24 mouse cellular contexts compared by ENCODE assay signal in genomic region chr8:3603439-3603838, GRCm38 (mm10). TPM values are rescaled to one million over a fixed set of nuclear protein-coding genes. Genes with fewer than 3 reads are reported as not detected.
A peak's percentile ranks its signal among the peaks of the same experiment; 100 is the strongest.
DNase-seq lines count a peak whose midpoint lies in the region; ATAC-seq and TF ChIP-seq lines count a peak whose summit lies in the region.
"Had no signal": no experiment of that assay in that cellular context is flagged by ENCODE, and none has a peak within 500 bp of the region (broad histone marks: within the 10 kb centered on the region; RNA-seq: fewer than 3 reads in every experiment).

No protein-coding gene starts in this region.

- TF ChIP-seq CTCF in intestine, postnatal 0 days (IDR thresholded peaks at IDR 0.05; ENCODE audit: low read depth): no peak
- TF ChIP-seq CTCF in testis, adult 2 months (IDR thresholded peaks at IDR 0.05; ENCODE audit: control insufficient read depth, insufficient read depth, insufficient replicate concordance, low read depth, low read length): no peak

- 0 out of 2 replicates have a peak, but pooled peaks cover 2% of the 10 kb centered on the region for H3K4me1 ChIP-seq in heart, embryonic 10.5 days
- peaks cover 5% of the 10 kb centered on the region; the same call in 1 of the 2 replicates for H3K4me1 ChIP-seq in intestine, embryonic 15.5 days (replicated peaks)
- no peaks in the 10 kb centered on the region for H3K4me1 ChIP-seq in intestine, postnatal 0 days (replicated peaks; ENCODE audit: control insufficient read depth, insufficient read depth, low read length)
- no peaks in the 10 kb centered on the region for H3K4me1 ChIP-seq in testis, adult 2 months (ENCODE audit: control insufficient read depth, insufficient read depth, low read length)

- H3K27ac ChIP-seq in heart, embryonic 10.5 days: no peak overlapping the region
- no peak overlapping the region for H3K27ac ChIP-seq in intestine, embryonic 15.5 days
- no peak overlapping the region for H3K27ac ChIP-seq in intestine, postnatal 0 days (ENCODE audit: low read depth, low read length)
- no peak overlapping the region for H3K27ac ChIP-seq in testis, adult 2 months (ENCODE audit: control insufficient read depth, insufficient read depth, low read depth, low read length)

- H3K4me3 ChIP-seq in heart, embryonic 10.5 days: no peak overlapping the region
- no peak overlapping the region for H3K4me3 ChIP-seq in intestine, embryonic 15.5 days (replicated peaks)
- no peak overlapping the region for H3K4me3 ChIP-seq in intestine, postnatal 0 days (ENCODE audit: low read depth, low read length)
- peak overlapping the region; percentile 14; the same call in 1 of the 2 replicates for H3K4me3 ChIP-seq in testis, adult 2 months (ENCODE audit: control insufficient read depth, low read depth, low read length)
- H3K4me3 ChIP-seq in myocyte: no peak overlapping the region

- H3K27me3 ChIP-seq in heart, embryonic 10.5 days (ENCODE audit: insufficient read depth, poor library complexity, severe bottlenecking): no peaks in the 10 kb centered on the region
- no peaks in the 10 kb centered on the region for H3K27me3 ChIP-seq in intestine, embryonic 15.5 days (replicated peaks)
- H3K27me3 ChIP-seq in intestine, postnatal 0 days (replicated peaks; ENCODE audit: control insufficient read depth, insufficient read depth, low read length): no peaks in the 10 kb centered on the region
- no peaks in the 10 kb centered on the region for H3K27me3 ChIP-seq in testis, adult 2 months (ENCODE audit: control insufficient read depth, insufficient read depth, low read length)
- no peaks in the 10 kb centered on the region for H3K27me3 ChIP-seq in myocyte (ENCODE audit: control insufficient read depth, insufficient read depth, insufficient read length)
- H3K27me3 ChIP-seq: CH12.LX, Patski had no signal

- H3ac ChIP-seq in myocyte (ENCODE audit: control insufficient read depth, insufficient read length): no peak overlapping the region

- H3K9me3 ChIP-seq in heart, embryonic 10.5 days: no peaks in the 10 kb centered on the region
- H3K9me3 ChIP-seq in intestine, embryonic 15.5 days: no peaks in the 10 kb centered on the region
- H3K9me3 ChIP-seq in intestine, postnatal 0 days (ENCODE audit: control insufficient read depth): no peaks in the 10 kb centered on the region
- H3K9me3 ChIP-seq: G1E had no signal

- H3K79me2 ChIP-seq in myocyte (ENCODE audit: control insufficient read depth, insufficient read depth): no peaks in the 10 kb centered on the region

- DNase-seq in heart, embryonic 10.5 days (ENCODE audit: low spot score): peak; percentile 73
- DNase-seq in heart, postnatal 4 days: no peak
- no peak for DNase-seq in testis, postnatal 14 days (ENCODE audit: low spot score)
- DNase-seq in urinary bladder, postnatal 4 days (ENCODE audit: low spot score in 2 of 2): no peak
- DNase-seq: adrenal gland, adult 2 months; adrenal gland, adult 8-10 months; adrenal gland, postnatal 10 days; adrenal gland, postnatal 14 days; adrenal gland, postnatal 25 days; adrenal gland, postnatal 36 days; B cell, adult 2 months; cerebellum, adult 11 months; cerebellum, adult 11-12 months had no signal

- peaks cover 16% of the 10 kb centered on the region for H3K36me3 ChIP-seq in heart, embryonic 10.5 days
- peaks cover 14% of the 10 kb centered on the region for H3K36me3 ChIP-seq in intestine, embryonic 15.5 days
- peaks cover 80% of the 10 kb centered on the region for H3K36me3 ChIP-seq in intestine, postnatal 0 days (ENCODE audit: control insufficient read depth, insufficient read depth)
- no peaks in the 10 kb centered on the region for H3K36me3 ChIP-seq in testis, adult 2 months (ENCODE audit: control insufficient read depth, insufficient read depth, low read length)
- no peaks in the 10 kb centered on the region for H3K36me3 ChIP-seq in myocyte (ENCODE audit: control insufficient read depth, insufficient read depth)

- H3K4me2 ChIP-seq in intestine, embryonic 15.5 days (replicated peaks): no peak overlapping the region
- H3K4me2 ChIP-seq in intestine, postnatal 0 days (replicated peaks; ENCODE audit: low read depth): no peak overlapping the region
- no peak overlapping the region for H3K4me2 ChIP-seq in myocyte (ENCODE audit: low read depth)

- no peak for TF ChIP-seq POLR2A in testis, adult 2 months (IDR thresholded peaks at IDR 0.05; ENCODE audit: control insufficient read depth, low read depth, low read length)
- no peak for TF ChIP-seq POLR2A in myocyte (IDR thresholded peaks at IDR 0.05; ENCODE audit: insufficient read length, low read depth)

- 66% methylated on average over 13 of the region's 13 CpGs for WGBS in heart, embryonic 10.5 days
- WGBS in intestine, embryonic 15.5 days: 69% methylated on average over 13 of the region's 13 CpGs
- 67% methylated on average over 13 of the region's 13 CpGs for WGBS in intestine, postnatal 0 days

- no peak overlapping the region for H3K9ac ChIP-seq in intestine, embryonic 15.5 days
- no peak overlapping the region for H3K9ac ChIP-seq in intestine, postnatal 0 days (ENCODE audit: low read depth, low read length)

- 0 out of 2 replicates have a peak, but pooled peaks have one; percentile 7 for ATAC-seq in intestine, embryonic 15.5 days
- no peak for ATAC-seq in intestine, postnatal 0 days
- ATAC-seq: activated CD4-positive, CD25-positive, alpha-beta regulatory T cell, adult 4 months; CD4-positive, CD25-positive, alpha-beta regulatory T cell, adult 4 months; Patski had no signal

TF ChIP-seq in myocyte, 11 proteins besides CTCF, POLR2A, EP300 and RAD21:
- TF ChIP-seq REST (IDR thresholded peaks at IDR 0.05; ENCODE audit: insufficient read depth, insufficient read length): peak; percentile 58
- no peak for TF ChIP-seq CEBPB (IDR thresholded peaks at IDR 0.05; ENCODE audit: insufficient read depth, poor library complexity, severe bottlenecking)

RNA-seq across cellular contexts. Expression of gene Camsap3, which starts 16.3 kb away (rescaled TPM):
- polyA plus RNA-seq in heart, embryonic 10.5 days (2016; fragmentation: Nextera tagmentation; extraction: Ambion mirVana): 2.3 and 3.9 TPM in 2 replicates
- 1 to 10 TPM; 1.5 to 2.9 TPM for total RNA-seq in heart, postnatal 4 days (2021)
- polyA plus RNA-seq in intestine, embryonic 15.5 days (2015; fragmentation: Nextera tagmentation; extraction: Ambion mirVana): 21.0 and 24.4 TPM in 2 replicates
- 20.9 and 22.9 TPM in 2 replicates for polyA plus RNA-seq in intestine, postnatal 0 days (2015; fragmentation: Nextera tagmentation; extraction: Ambion mirVana)
- 28.7 and 34.4 TPM in 2 replicates for polyA plus RNA-seq in testis, adult 2 months (2012; rRNA removed)
- 0.05 TPM for polyA plus RNA-seq in myocyte (2012; fragmentation: generic; extraction: Trizol)
- total RNA-seq: G1E had no signal
- polyA plus RNA-seq: activated CD4-positive, CD25-positive, alpha-beta regulatory T cell, adult 4 months; CD4-positive, CD25-positive, alpha-beta regulatory T cell, adult 4 months; G1E had no signal

RNA-seq across cellular contexts. Expression of gene Xab2, which starts 17.7 kb away (rescaled TPM):
- polyA plus RNA-seq in heart, embryonic 10.5 days (2016; fragmentation: Nextera tagmentation; extraction: Ambion mirVana): 46.5 and 52.8 TPM in 2 replicates
- total RNA-seq in heart, postnatal 4 days (2021): 10 to 100 TPM; 20.9 to 21.3 TPM
- polyA plus RNA-seq in intestine, embryonic 15.5 days (2015; fragmentation: Nextera tagmentation; extraction: Ambion mirVana): 45.2 and 50.9 TPM in 2 replicates
- 16.8 and 17.5 TPM in 2 replicates for polyA plus RNA-seq in intestine, postnatal 0 days (2015; fragmentation: Nextera tagmentation; extraction: Ambion mirVana)
- polyA plus RNA-seq in testis, adult 2 months (2012; rRNA removed): 58.6 and 65.9 TPM in 2 replicates
- 44.6 TPM for polyA plus RNA-seq in myocyte (2012; fragmentation: generic; extraction: Trizol)

RNA-seq across cellular contexts. Expression of gene Pet100, which starts 17.9 kb away (rescaled TPM):
- polyA plus RNA-seq in heart, embryonic 10.5 days (2016; fragmentation: Nextera tagmentation; extraction: Ambion mirVana): 89.6 and 94.8 TPM in 2 replicates
- 10 to 100 TPM; 72.5 to 77.7 TPM for total RNA-seq in heart, postnatal 4 days (2021)
- 89.9 and 93.4 TPM in 2 replicates for polyA plus RNA-seq in intestine, embryonic 15.5 days (2015; fragmentation: Nextera tagmentation; extraction: Ambion mirVana)
- 152 TPM in 2 replicates for polyA plus RNA-seq in intestine, postnatal 0 days (2015; fragmentation: Nextera tagmentation; extraction: Ambion mirVana)
- 23.6 and 31.5 TPM in 2 replicates for polyA plus RNA-seq in testis, adult 2 months (2012; rRNA removed)
- polyA plus RNA-seq in myocyte (2012; fragmentation: generic; extraction: Trizol): 51.7 TPM

RNA-seq across cellular contexts. Expression of gene Pcp2, which starts 21.9 kb away (rescaled TPM):
- 0.31 TPM in 1 of 2 replicates, not detected in the other for polyA plus RNA-seq in heart, embryonic 10.5 days (2016; fragmentation: Nextera tagmentation; extraction: Ambion mirVana)
- not detected for total RNA-seq in heart, postnatal 4 days (2021)
- 0.10 TPM in 1 of 2 replicates, not detected in the other for polyA plus RNA-seq in intestine, embryonic 15.5 days (2015; fragmentation: Nextera tagmentation; extraction: Ambion mirVana)
- not detected in 2 replicates for polyA plus RNA-seq in intestine, postnatal 0 days (2015; fragmentation: Nextera tagmentation; extraction: Ambion mirVana)
- not detected in 2 replicates for polyA plus RNA-seq in testis, adult 2 months (2012; rRNA removed)
- 0.62 TPM for polyA plus RNA-seq in myocyte (2012; fragmentation: generic; extraction: Trizol)
- total RNA-seq: adrenal gland, adult 18-20 months; adrenal gland, adult 2 months; adrenal gland, adult 8-10 months; adrenal gland, postnatal 10 days; adrenal gland, postnatal 14 days; adrenal gland, postnatal 25 days; adrenal gland, postnatal 36 days; adrenal gland, postnatal 4 days had no signal
- polyA plus RNA-seq: activated CD4-positive, CD25-positive, alpha-beta regulatory T cell, adult 4 months; adrenal gland, adult 2 months; CD4-positive, CD25-positive, alpha-beta regulatory T cell, adult 4 months; G1E; Patski had no signal

RNA-seq across cellular contexts. Expression of gene Stxbp2, which starts 27.3 kb away (rescaled TPM):
- 79.1 and 81.4 TPM in 2 replicates for polyA plus RNA-seq in heart, embryonic 10.5 days (2016; fragmentation: Nextera tagmentation; extraction: Ambion mirVana)
- 10 to 100 TPM; 15.4 to 17.3 TPM for total RNA-seq in heart, postnatal 4 days (2021)
- polyA plus RNA-seq in intestine, embryonic 15.5 days (2015; fragmentation: Nextera tagmentation; extraction: Ambion mirVana): 110 and 123 TPM in 2 replicates
- polyA plus RNA-seq in intestine, postnatal 0 days (2015; fragmentation: Nextera tagmentation; extraction: Ambion mirVana): 163 and 185 TPM in 2 replicates
- polyA plus RNA-seq in testis, adult 2 months (2012; rRNA removed): 81.4 and 134 TPM in 2 replicates
- 7.7 TPM for polyA plus RNA-seq in myocyte (2012; fragmentation: generic; extraction: Trizol)
